ENCODE assay signal across 21 mouse cellular contexts in the genomic region with DNA sequence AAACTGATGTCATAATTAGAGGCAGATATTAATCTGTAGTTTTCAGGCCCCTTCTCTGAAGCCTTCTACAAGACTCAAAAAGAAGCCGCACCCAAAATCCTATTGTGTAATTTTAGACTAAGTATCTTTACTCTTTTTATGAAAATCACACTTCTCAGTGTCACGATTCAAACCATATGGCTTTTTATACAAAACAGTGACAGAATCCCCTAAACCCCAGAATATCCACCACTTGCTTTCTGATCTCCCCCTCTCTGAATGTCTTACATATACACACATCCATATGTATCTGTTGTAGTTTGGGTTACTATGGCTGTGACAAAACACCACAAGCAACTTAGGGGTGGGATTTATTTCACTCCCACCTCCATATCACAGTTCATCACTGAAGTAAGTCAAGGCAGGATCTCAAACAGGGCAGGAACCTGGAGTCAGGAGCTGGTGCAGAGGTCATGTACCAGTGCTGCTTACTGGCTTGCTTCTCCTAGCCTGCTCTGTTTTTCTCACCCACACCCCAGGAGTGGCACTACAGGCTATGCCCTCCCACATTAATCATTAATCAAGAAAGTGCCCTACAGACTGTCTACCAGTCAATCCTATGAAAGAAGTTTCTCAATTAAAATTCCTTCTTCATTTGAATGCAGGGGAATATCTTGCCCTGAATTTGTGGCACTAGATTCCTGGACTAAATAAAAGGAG. TPM values are rescaled to one million over a fixed set of nuclear protein-coding genes. Genes with fewer than 3 reads are reported as not detected.
DNase-seq lines count a peak whose midpoint lies in the region; ATAC-seq lines count a peak whose summit lies in the region.
"Had no signal": no experiment of that assay in that cellular context is flagged by ENCODE, and none has a peak within 500 bp of the region (broad histone marks: within the 10 kb centered on the region; RNA-seq: fewer than 3 reads in every experiment).

No protein-coding gene starts in this region.

- WGBS in kidney, embryonic 14.5 days = 91% methylated on average over 2 of the region's 2 CpGs

- H3K27me3 ChIP-seq in kidney, embryonic 14.5 days (ENCODE audit: control insufficient read depth, insufficient read depth, low read length) = no peaks in the 10 kb centered on the region
- H3K27me3 ChIP-seq: embryonic facial prominence, embryonic 15.5 days; heart, embryonic 12.5 days; hindbrain, embryonic 15.5 days had no signal

- H3K4me3 ChIP-seq in kidney, embryonic 14.5 days (ENCODE audit: low read length) = no peak overlapping the region
- H3K4me3 ChIP-seq: embryonic facial prominence, embryonic 15.5 days; erythroblast, embryonic 14.5 days; forebrain, embryonic 10.5 days; heart, embryonic 12.5 days; hindbrain, embryonic 15.5 days had no signal

- no peaks in the 10 kb centered on the region for H3K36me3 ChIP-seq in kidney, embryonic 14.5 days (ENCODE audit: control insufficient read depth, insufficient read depth, low read length)
- H3K36me3 ChIP-seq: embryonic facial prominence, embryonic 15.5 days; forebrain, embryonic 10.5 days; heart, embryonic 12.5 days; hindbrain, embryonic 15.5 days had no signal

- H3K4me2 ChIP-seq in kidney, embryonic 14.5 days (replicated peaks; ENCODE audit: low read depth, low read length) = no peak overlapping the region
- H3K4me2 ChIP-seq: embryonic facial prominence, embryonic 15.5 days; heart, embryonic 12.5 days; hindbrain, embryonic 15.5 days had no signal

- H3K27ac ChIP-seq in kidney, embryonic 14.5 days (ENCODE audit: low read depth, low read length) = no peak overlapping the region
- H3K27ac ChIP-seq: embryonic facial prominence, embryonic 15.5 days; forebrain, embryonic 10.5 days; hindbrain, embryonic 15.5 days had no signal

- peak; percentile 35 for DNase-seq in kidney, adult 18-20 months
- peak; percentile 78 for DNase-seq in kidney, adult 9 months
- DNase-seq in kidney, postnatal 14 days = peak; percentile 35
- no peak for DNase-seq in urinary bladder, adult 18-20 months (ENCODE audit: low spot score in 2 of 2)
- no peak for DNase-seq in gastrocnemius, postnatal 25 days
- DNase-seq: adrenal gland, adult 8-10 months; cerebellum, adult 18-20 months; cerebellum, adult 9-11 months; cerebellum, postnatal 36 days; embryo, embryonic 11 days; gastrocnemius, postnatal 10 days had no signal

- no peaks in the 10 kb centered on the region for H3K4me1 ChIP-seq in kidney, embryonic 14.5 days (ENCODE audit: control insufficient read depth, insufficient read depth, low read length)
- H3K4me1 ChIP-seq: embryonic facial prominence, embryonic 15.5 days; heart, embryonic 12.5 days; hindbrain, embryonic 15.5 days had no signal

- no peak overlapping the region for H3K9ac ChIP-seq in kidney, embryonic 14.5 days (ENCODE audit: low read depth, low read length)
- H3K9ac ChIP-seq: embryonic facial prominence, embryonic 15.5 days; heart, embryonic 12.5 days; hindbrain, embryonic 15.5 days had no signal

- no peaks in the 10 kb centered on the region for H3K9me3 ChIP-seq in kidney, embryonic 14.5 days (ENCODE audit: control insufficient read depth, low read length)
- H3K9me3 ChIP-seq: embryonic facial prominence, embryonic 15.5 days; forebrain, embryonic 10.5 days; heart, embryonic 12.5 days; hindbrain, embryonic 15.5 days had no signal

- ATAC-seq in kidney, embryonic 14.5 days (ENCODE audit: low FRiP score, low TSS enrichment) = no peak
- ATAC-seq: forebrain, embryonic 14.5 days had no signal

RNA-seq across cellular contexts. Expression of a gene that starts 59.3 kb away (rescaled TPM):
- polyA plus RNA-seq in kidney, embryonic 14.5 days (2014; fragmentation: Nextera tagmentation; extraction: Ambion mirVana) = 0.13 and 0.14 TPM in 2 replicates
- 1 to 10 TPM in 1 of 2 experiments, under 1 TPM in 1; 0.38 to 1.4 TPM for total RNA-seq in gastrocnemius, postnatal 25 days (2021)
- total RNA-seq: heart, postnatal 25 days had no signal
- polyA plus RNA-seq: erythroblast, embryonic 14.5 days; gonadal fat pad, adult 2 months; heart, embryonic 16.5 days had no signal

Comparison
In these comparisons a context has a peak if more than half of its experiments do, and no peak if none do; other contexts are left out.
1. DNase-seq: peak in kidney, adult 18-20 months (single experiment), kidney, adult 9 months (single experiment) and kidney, postnatal 14 days (single experiment); none in urinary bladder, adult 18-20 months (0 of 2) and gastrocnemius, postnatal 25 days (single experiment).